Mouse (Mus musculus) megakaryocyte progenitor cell, adult 5-6 weeks (primary cell): ENCODE measurements around the gene Gm28048. TPM values are rescaled to one million over a fixed set of nuclear protein-coding genes. Genes with fewer than 3 reads are reported as not detected.

Experiments used
- ATAC-seq: replicated peaks from 2 replicates; pipeline ENCODE4 v1.8.0; 2016; ENCODE audit warnings: mild to moderate bottlenecking, moderate TSS enrichment, inconsistent platforms; ENCODE audit not compliant: poor library complexity
- total RNA-seq, 2 experiments: library from RNA; stranded (forward) in 1 of 2; stranded (reverse) in 1 of 2; fragments of 157-497, 149-512 nt in 1 of 2; fragments of 200-1000 nt in 1 of 2; gene quantifications; 2 replicates each; pipeline versions ENCODE4 v1.2.3 to v1.2.4; 2015 to 2017

The Gm28048 gene
- total RNA-seq, 2 experiments from 2014 or later, result 52.7 to 77.6 TPM

GRCm38 (mm10) chr11:22893075-22893474 lies 88.8 kb downstream of the Gm28048 start:
- no peak for ATAC-seq

GRCm38 (mm10) chr11:22892466-22892865 lies 89.4 kb downstream of the Gm28048 start:
- no peak for ATAC-seq

- ATAC-seq, result peak; percentile 87
Observed at GRCm38 (mm10) chr11:22891876-22892275, 90.0 kb downstream of the Gm28048 start.

GRCm38 (mm10) chr11:22891242-22891641 lies 90.6 kb downstream of the Gm28048 start:
- ATAC-seq, result peak; percentile 62

GRCm38 (mm10) chr11:22889224-22889623 lies 92.7 kb downstream of the Gm28048 start:
- no peak for ATAC-seq

GRCm38 (mm10) chr11:22886991-22887390 lies 94.9 kb downstream of the Gm28048 start:
- no peak for ATAC-seq

GRCm38 (mm10) chr11:22885350-22885749 lies 96.5 kb downstream of the Gm28048 start:
- no peak for ATAC-seq

GRCm38 (mm10) chr11:22883676-22884075 lies 98.2 kb downstream of the Gm28048 start:
- no peak for ATAC-seq

GRCm38 (mm10) chr11:22882926-22883325 lies 99.0 kb downstream of the Gm28048 start:
- no peak for ATAC-seq

- no peak for ATAC-seq
Observed at GRCm38 (mm10) chr11:22880383-22881172, 101.3 kb downstream of the Gm28048 start.

GRCm38 (mm10) chr11:22879645-22880044 lies 102.2 kb downstream of the Gm28048 start:
- ATAC-seq, result no peak

- peak; percentile 72 for ATAC-seq
Observed at GRCm38 (mm10) chr11:22876680-22877330, 105.1 kb downstream of the Gm28048 start.

- ATAC-seq, result no peak
Observed at GRCm38 (mm10) chr11:22875279-22875678, 106.6 kb downstream of the Gm28048 start.

- ATAC-seq, result no peak
Observed at GRCm38 (mm10) chr11:22874747-22875146, 107.1 kb downstream of the Gm28048 start.

- ATAC-seq, result peak; percentile 3
Observed at GRCm38 (mm10) chr11:22873383-22873782, 108.5 kb downstream of the Gm28048 start.

- ATAC-seq, result no peak; the same call in 1 of the 2 replicates
Observed at GRCm38 (mm10) chr11:22872307-22872680, 109.6 kb downstream of the Gm28048 start.

GRCm38 (mm10) chr11:22871628-22872306 lies 110.1 kb downstream of the Gm28048 start:
- ATAC-seq, result peak; percentile 66

GRCm38 (mm10) chr11:22868582-22868981 lies 113.3 kb downstream of the Gm28048 start:
- ATAC-seq, result 0 out of 2 replicates have a peak, but pooled peaks have one; percentile 5

GRCm38 (mm10) chr11:22867691-22868090 lies 114.2 kb downstream of the Gm28048 start:
- ATAC-seq, result no peak

- no peak for ATAC-seq
Observed at GRCm38 (mm10) chr11:22865635-22866246, 116.1 kb downstream of the Gm28048 start.
